Mouse (Mus musculus) hindbrain, postnatal 0 days (tissue): Measurements from ENCODE around the gene Galnt18. TPM values are rescaled to one million over a fixed set of nuclear protein-coding genes. Genes with fewer than 3 reads are reported as not detected.

Experiments
- ATAC-seq: fragments of 200-750 bp; cut with Nextera tagmentation; 2 replicates; pipeline ENCODE4 v1.8.0; 2017; ENCODE audit warnings: mild to moderate bottlenecking, moderate TSS enrichment, moderate library complexity
- DNase-seq: peaks from one replicate; pipeline ENCODE4 v3.0.0-alpha.2; 2015; ENCODE audit warnings: low spot score
- H3K27ac ChIP-seq: fragments of 300-500 bp; sonication (generic); 2 replicates; pipeline ENCODE4 v1.5.1; 2014; ENCODE audit warnings: mild to moderate bottlenecking
- H3K27me3 ChIP-seq: fragments of 300-500 bp; sonication (generic); 2 replicates; pipeline ENCODE4 v1.6.1; 2014; ENCODE audit warnings: low read length, mixed read lengths; ENCODE audit not compliant: insufficient read depth
- H3K36me3 ChIP-seq: fragments of 300-500 bp; sonication (generic); 2 replicates; pipeline ENCODE4 v1.6.1; 2014; ENCODE audit warnings: low read length, mixed read lengths; ENCODE audit not compliant: insufficient read depth
- H3K4me1 ChIP-seq: fragments of 300-500 bp; sonication (generic); 2 replicates; pipeline ENCODE4 v1.6.1; 2014; ENCODE audit warnings: antibody characterized with exemption, low read length, mixed read lengths; ENCODE audit not compliant: insufficient read depth
- H3K4me2 ChIP-seq: fragments of 300-500 bp; sonication (generic); 2 replicates; pipeline ENCODE4 v1.6.1; 2014; ENCODE audit warnings: low read depth, mild to moderate bottlenecking, low read length, moderate library complexity, mixed read lengths
- H3K4me3 ChIP-seq: fragments of 300-500 bp; sonication (generic); 2 replicates; pipeline ENCODE4 v1.5.1; 2014; ENCODE audit warnings: low read length
- H3K9ac ChIP-seq: fragments of 300-500 bp; sonication (generic); replicated peaks from 2 replicates; pipeline ENCODE4 v1.6.1; 2014; ENCODE audit warnings: mild to moderate bottlenecking, low read length, moderate library complexity, mixed read lengths
- H3K9me3 ChIP-seq: fragments of 300-500 bp; sonication (generic); 2 replicates; pipeline ENCODE4 v1.6.1; 2016; ENCODE audit warnings: low read length, mixed read lengths
- CTCF ChIP-seq: IDR thresholded peaks from 2 replicates; pipeline ENCODE4 v1.5.1; 2016; ENCODE audit warnings: antibody characterized with exemption, control low read depth, low read depth
- WGBS: fragments of 180-500 bp; shearing (Covaris S2); extraction: QIAGEN DNeasy Blood & Tissue Kit; methylation state at CpG from one replicate; pipeline ENCODE4 v1.1.7; 2014; 5-methylcytosine and 5-hydroxymethylcytosine counted together
- polyA plus RNA-seq: library from polyadenylated mRNA; unstranded; fragments of >200 nt; fragmentation: Nextera tagmentation; extraction: Ambion mirVana; gene quantifications from 2 replicates; pipeline ENCODE4 v1.2.1, GENCODE M21; 2015
- total RNA-seq: library from RNA; depleted of rRNA; stranded (reverse); fragments of >200 nt; gene quantifications from 2 replicates; pipeline ENCODE4 v1.2.3, GENCODE M21; 2014

The Galnt18 gene
- total and polyA plus RNA-seq, 2 experiments from 2014 or later = 15.8 to 22.7 TPM

DNA sequence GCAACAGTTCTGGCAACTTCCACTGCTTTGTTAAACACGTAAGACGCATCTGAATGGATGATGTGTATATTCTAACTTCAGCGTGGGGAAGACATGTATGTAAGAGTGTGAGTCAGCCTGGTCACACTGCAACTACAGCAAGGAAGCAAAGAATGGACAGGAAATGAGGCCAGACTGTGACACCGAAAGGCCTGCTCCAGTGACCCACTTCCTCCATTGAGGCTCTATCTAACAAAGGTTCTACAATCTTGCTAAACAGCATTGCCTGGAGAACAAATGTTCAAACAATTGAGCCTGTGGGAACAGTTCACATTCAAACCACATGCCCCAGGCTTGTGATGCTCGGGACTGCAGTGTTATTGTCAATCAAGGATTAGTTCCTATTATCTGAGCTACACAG lies 21.0 kb upstream of the Galnt18 start:
- 75% methylated on average over 5 of the region's 5 CpGs for WGBS

DNA sequence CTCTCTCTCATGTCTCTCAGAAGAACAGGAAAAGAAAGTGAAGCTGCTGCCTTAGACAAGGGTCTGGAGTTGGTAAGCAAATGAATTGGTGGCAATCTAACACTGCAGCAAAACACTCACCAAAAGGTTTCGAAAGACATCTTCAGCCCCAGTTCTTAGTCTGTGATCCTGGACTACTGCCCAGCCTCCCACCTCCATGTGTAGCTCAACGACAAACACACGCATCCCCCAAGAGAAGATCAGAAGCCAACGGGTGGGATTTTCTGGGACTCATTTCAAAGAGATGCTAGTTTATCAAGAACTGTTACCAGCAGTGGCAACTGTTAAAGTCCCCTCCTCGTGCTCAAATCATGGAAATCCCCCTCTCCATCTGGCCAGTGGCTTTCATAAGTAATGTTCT lies 20.3 kb upstream of the Galnt18 start:
- Histone ChIP-seq H3K4me3 (no peak overlapping the region), H3K27me3 (0 out of 2 replicates have a peak, but pooled peaks cover 5% of the 10 kb centered on the region), H3K9me3 (no peaks in the 10 kb centered on the region), H3K27ac (no peak overlapping the region), H3K9ac (no peak overlapping the region), H3K4me1 (no peaks in the 10 kb centered on the region), H3K4me2 (no peak overlapping the region), H3K36me3 (no peaks in the 10 kb centered on the region)
- ATAC-seq (no peak), DNase-seq (no peak)
- 85% methylated on average over 5 of the region's 5 CpGs for WGBS
- TF ChIP-seq CTCF = no peak

More for the DNA sequence above, 21.0 kb upstream of the Galnt18 start:
- H3K4me3 ChIP-seq = no peak overlapping the region
- TF ChIP-seq CTCF = no peak
- H3K27ac ChIP-seq = no peak overlapping the region
- ATAC-seq (no peak), DNase-seq (no peak)
- no peak overlapping the region for H3K4me2 ChIP-seq
- H3K9ac ChIP-seq = no peak overlapping the region
- H3K9me3 ChIP-seq = no peaks in the 10 kb centered on the region
- 0 out of 2 replicates have a peak, but pooled peaks cover 5% of the 10 kb centered on the region for H3K27me3 ChIP-seq
- H3K36me3 ChIP-seq = no peaks in the 10 kb centered on the region
- no peaks in the 10 kb centered on the region for H3K4me1 ChIP-seq

DNA sequence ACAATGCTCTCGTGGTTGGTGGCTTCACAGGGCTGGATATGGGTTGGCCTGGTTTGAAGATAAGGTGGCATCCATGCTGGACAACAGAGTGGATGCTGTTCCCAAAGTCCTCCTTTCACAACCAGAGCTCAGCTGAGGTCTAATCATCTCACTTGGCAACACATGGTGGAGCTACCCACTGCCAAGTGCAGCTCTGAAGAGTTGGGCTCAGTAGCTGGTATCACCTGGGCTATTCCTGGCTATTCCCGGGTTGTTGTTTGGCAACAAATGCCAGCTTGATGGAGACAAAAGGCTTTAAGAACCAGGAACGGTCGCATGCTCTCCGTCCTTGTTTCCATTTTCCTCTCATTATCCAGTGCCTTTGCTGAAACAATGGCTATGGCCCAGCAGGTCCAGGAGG lies 19.2 kb upstream of the Galnt18 start:
- H3K27ac ChIP-seq = no peak overlapping the region
- no peak overlapping the region for H3K4me3 ChIP-seq
- no peak overlapping the region for H3K4me2 ChIP-seq
- no peaks in the 10 kb centered on the region for H3K4me1 ChIP-seq
- 0 out of 2 replicates have a peak, but pooled peaks cover 5% of the 10 kb centered on the region for H3K27me3 ChIP-seq
- H3K36me3 ChIP-seq = no peaks in the 10 kb centered on the region
- TF ChIP-seq CTCF = no peak
- H3K9me3 ChIP-seq = no peaks in the 10 kb centered on the region
- no peak overlapping the region for H3K9ac ChIP-seq
- no peak for DNase-seq
- 65% methylated on average over 5 of the region's 5 CpGs for WGBS
- ATAC-seq = no peak

DNA sequence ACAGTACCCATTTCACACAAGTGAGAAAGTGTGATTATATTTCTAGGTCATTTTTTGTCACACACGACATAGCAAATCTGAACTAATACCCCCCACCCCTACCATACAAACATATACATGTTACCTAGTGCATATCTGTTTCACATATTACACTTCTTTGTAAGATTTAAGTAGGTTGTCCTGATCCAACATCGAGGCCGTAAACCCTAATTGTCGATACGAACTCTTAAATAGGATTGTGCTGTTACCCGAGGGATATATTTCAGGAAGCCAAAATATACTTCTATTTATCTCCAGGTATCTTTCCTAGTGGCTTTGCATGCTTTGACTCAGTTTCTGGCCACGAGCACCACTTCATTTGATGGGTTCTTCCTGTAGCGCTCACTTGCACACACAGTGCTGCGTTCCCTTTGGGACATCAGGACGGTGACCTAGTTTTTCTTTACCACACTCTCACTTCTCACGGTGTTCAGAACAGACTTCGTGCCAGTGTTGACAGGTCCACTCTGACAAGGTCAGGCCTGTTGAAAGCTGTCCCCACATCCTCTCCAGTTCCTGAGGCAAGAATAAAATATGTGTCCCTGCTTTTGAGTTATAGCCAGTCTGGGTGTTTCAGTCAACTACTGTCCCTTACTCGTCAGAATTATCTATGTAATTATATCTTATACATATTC lies 17.7 kb upstream of the Galnt18 start:
- H3K27me3 ChIP-seq = 0 out of 2 replicates have a peak, but pooled peaks cover 5% of the 10 kb centered on the region
- H3K36me3 ChIP-seq = no peaks in the 10 kb centered on the region
- DNase-seq = no peak
- no peak for ATAC-seq
- no peak for TF ChIP-seq CTCF
- no peak overlapping the region for H3K4me2 ChIP-seq
- H3K4me3 ChIP-seq = no peak overlapping the region
- no peak overlapping the region for H3K27ac ChIP-seq
- H3K4me1 ChIP-seq = no peaks in the 10 kb centered on the region
- 83% methylated on average over 13 of the region's 13 CpGs for WGBS
- no peak overlapping the region for H3K9ac ChIP-seq
- H3K9me3 ChIP-seq = no peaks in the 10 kb centered on the region

DNA sequence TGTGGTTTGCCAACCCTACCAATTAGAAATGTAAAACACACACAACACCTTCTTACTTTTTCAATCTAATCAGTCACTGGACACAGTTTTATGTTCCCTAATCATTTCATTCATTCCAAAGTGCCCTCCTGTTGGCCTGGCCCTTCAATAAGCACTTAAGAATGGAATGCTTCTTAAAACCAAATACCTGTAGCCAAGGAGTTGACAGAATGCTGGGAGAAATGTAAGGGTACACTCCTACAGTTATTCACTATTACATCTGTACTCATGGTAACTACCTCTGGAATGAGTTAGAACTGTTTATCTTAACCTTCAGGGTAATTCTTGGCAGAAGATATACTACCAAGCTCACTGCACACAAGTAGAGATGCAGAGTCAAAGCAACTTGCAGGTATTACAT lies 15.3 kb upstream of the Galnt18 start:
- no peaks in the 10 kb centered on the region for H3K9me3 ChIP-seq
- H3K36me3 ChIP-seq = no peaks in the 10 kb centered on the region
- no peak for TF ChIP-seq CTCF
- no peak overlapping the region for H3K9ac ChIP-seq
- H3K27me3 ChIP-seq = no peaks in the 10 kb centered on the region
- H3K4me2 ChIP-seq = no peak overlapping the region
- H3K4me1 ChIP-seq = no peaks in the 10 kb centered on the region
- no peak overlapping the region for H3K27ac ChIP-seq
- DNase-seq (no peak), ATAC-seq (no peak)
- H3K4me3 ChIP-seq = no peak overlapping the region

DNA sequence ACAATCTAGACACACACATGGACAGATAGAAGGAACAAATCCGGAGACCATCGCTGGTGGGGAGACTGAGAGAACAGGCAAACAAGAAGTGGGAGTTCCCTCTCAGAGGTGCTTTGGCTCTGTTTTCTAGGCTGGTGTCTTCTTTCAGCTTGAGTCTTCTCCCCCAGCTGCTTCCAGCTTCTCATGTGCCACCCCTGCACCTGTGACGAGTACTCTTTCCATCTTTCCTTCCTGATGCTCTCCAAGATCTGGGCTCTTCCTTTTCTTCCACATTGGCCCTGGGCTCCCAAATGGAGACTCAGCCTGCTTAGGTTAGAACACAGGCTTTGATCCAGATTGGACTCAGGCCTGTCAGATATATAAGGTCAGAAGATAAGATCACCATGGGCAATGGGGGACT lies 12.4 kb upstream of the Galnt18 start:
- no peak for ATAC-seq
- H3K36me3 ChIP-seq = no peaks in the 10 kb centered on the region
- no peak overlapping the region for H3K9ac ChIP-seq
- H3K4me1 ChIP-seq = no peaks in the 10 kb centered on the region
- H3K4me2 ChIP-seq = no peak overlapping the region
- DNase-seq = no peak
- no peak overlapping the region for H3K27ac ChIP-seq
- 95% methylated on average over 3 of the region's 3 CpGs for WGBS
- TF ChIP-seq CTCF = no peak
- H3K9me3 ChIP-seq = no peaks in the 10 kb centered on the region
- no peak overlapping the region for H3K4me3 ChIP-seq
- no peaks in the 10 kb centered on the region for H3K27me3 ChIP-seq

DNA sequence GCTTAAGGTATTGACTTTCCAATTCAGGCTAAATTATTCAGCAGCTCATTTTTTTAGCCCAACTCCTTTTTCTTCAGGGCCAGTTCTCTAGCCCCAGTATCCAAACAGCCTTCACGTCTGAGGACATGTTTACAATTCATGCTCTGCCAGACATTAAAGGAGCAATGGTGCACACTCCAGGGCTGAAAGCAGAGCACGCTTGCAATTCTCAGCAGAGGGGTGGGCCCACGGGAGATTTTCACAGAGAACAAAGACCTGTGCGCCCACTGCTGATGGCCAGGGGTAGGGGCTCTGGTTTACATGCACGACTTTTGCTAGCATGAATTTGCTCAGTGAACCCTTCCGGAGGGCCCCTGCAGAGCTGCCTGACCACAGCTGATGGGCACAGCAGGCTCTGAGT lies 11.6 kb upstream of the Galnt18 start:
- ATAC-seq (no peak), DNase-seq (no peak)
- no peaks in the 10 kb centered on the region for H3K36me3 ChIP-seq
- H3K9ac ChIP-seq = no peak overlapping the region
- no peaks in the 10 kb centered on the region for H3K4me1 ChIP-seq
- WGBS = 32% methylated on average over 6 of the region's 6 CpGs
- H3K27ac ChIP-seq = no peak overlapping the region
- no peaks in the 10 kb centered on the region for H3K27me3 ChIP-seq
- no peaks in the 10 kb centered on the region for H3K9me3 ChIP-seq
- H3K4me3 ChIP-seq = no peak overlapping the region
- H3K4me2 ChIP-seq = no peak overlapping the region
- TF ChIP-seq CTCF = no peak
